Mouse (Mus musculus): ENCODE results near the gene Gm21969. TPM values are rescaled to one million over a fixed set of nuclear protein-coding genes. Genes with fewer than 3 reads are reported as not detected.
A peak's percentile ranks its signal among the peaks of the same experiment; 100 is the strongest.

Gene Gm21969
- polyA plus RNA-seq, 1 experiment: 0.01 TPM

DNA sequence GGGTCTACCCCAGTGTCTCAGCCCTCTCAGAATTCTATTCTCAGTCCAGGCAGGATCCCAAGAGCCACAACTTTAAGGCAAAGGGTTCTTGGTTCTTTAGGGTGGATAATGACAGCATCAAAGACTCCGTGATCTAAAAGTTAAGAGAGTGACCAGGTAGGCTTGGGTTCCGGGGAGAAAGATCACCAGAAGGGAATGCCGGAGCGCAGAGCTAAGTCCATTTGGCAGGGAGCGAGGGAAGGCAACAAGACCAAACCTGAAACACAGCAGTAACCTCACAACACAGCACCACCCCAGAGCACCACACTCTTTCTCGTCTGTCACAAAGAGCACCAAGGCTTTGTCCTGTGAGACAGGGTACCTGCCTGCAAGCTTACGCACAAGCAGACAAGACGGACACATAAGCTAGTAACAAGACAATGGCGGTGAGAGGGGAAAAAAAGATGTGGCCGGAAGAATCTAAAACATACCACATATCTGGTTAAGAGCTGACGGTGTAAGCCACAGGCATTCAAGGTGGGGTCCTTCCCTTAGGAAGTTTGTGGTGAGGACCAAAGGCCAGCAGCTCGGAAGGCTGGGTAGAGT is 30.0 kb upstream of the Gm21969 start:
- Histone ChIP-seq H3K36me3 (ENCODE audit: control insufficient read depth, insufficient read depth) (peaks cover 8% of the 10 kb centered on the region), H3K79me2 (ENCODE audit: control insufficient read depth, insufficient read depth) (peaks cover 36% of the 10 kb centered on the region), H3K27me3 (ENCODE audit: control insufficient read depth, insufficient read depth, insufficient read length) (no peaks in the 10 kb centered on the region), H3ac (ENCODE audit: control insufficient read depth, insufficient read length, low read depth) (no peak overlapping the region), H3K4me3 (ENCODE audit: insufficient read depth, poor library complexity, severe bottlenecking) (no peak overlapping the region), H3K79me3 (ENCODE audit: low read depth) (peaks cover 27% of the 10 kb centered on the region)
- TF ChIP-seq FOSL1 (IDR thresholded peaks at IDR 0.05; ENCODE audit: insufficient read depth, low read length, poor library complexity, severe bottlenecking): no peak
- TF ChIP-seq MYOD1 (IDR thresholded peaks at IDR 0.05; ENCODE audit: control insufficient read depth, insufficient read length, low read depth): no peak
- no peak for TF ChIP-seq CTCF (IDR thresholded peaks at IDR 0.05; ENCODE audit: control insufficient read depth, insufficient read depth, insufficient read length)
- TF ChIP-seq USF1 (IDR thresholded peaks at IDR 0.05; ENCODE audit: low read depth): no peak
- TF ChIP-seq MAX (IDR thresholded peaks at IDR 0.05): no peak
- no peak for TF ChIP-seq MYOG (IDR thresholded peaks at IDR 0.05; ENCODE audit: control insufficient read depth, extremely low read depth, insufficient read length)
- TF ChIP-seq CEBPB (IDR thresholded peaks at IDR 0.05; ENCODE audit: low read depth): no peak

DNA sequence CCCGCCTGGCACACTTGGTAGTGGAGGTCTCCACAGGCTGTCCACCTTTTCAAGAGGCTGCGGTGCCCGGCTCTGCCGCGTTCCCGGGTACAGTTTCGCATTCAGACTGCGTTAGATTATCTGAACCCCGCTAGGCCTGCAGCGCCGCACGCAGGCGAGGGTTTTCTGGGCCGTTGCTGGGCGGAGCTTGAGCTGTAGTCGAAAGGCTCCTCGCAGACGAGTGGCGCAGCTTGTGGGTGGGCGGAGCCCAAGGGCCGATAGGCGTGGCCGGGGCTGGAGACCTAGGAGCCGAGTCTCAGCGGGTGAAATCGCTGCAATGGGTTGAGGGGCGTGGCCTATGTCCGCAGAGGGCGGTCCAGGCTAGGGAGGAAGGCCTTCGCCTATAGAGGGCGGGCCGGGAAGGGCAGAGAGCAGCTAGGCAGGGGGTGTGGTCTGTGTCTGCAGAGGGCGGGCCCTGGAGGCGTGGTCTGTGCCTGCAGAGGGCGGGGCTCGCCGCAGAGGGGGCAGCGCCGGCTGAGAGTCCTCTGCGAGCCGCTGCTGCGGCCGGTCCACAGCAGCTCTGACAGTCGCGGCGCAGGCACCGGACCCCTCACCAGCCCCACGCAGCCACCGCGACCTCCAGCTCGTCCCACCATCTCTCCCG is 28.7 kb upstream of the Gm21969 start:
- peak overlapping the region; percentile 86 for H3ac ChIP-seq (ENCODE audit: control insufficient read depth, insufficient read length, low read depth)
- peaks cover 40% of the 10 kb centered on the region for H3K79me3 ChIP-seq (ENCODE audit: low read depth)
- H3K36me3 ChIP-seq (ENCODE audit: control insufficient read depth, insufficient read depth): peaks cover 8% of the 10 kb centered on the region
- H3K79me2 ChIP-seq (ENCODE audit: control insufficient read depth, insufficient read depth): peaks cover 48% of the 10 kb centered on the region
- TF ChIP-seq CTCF (IDR thresholded peaks at IDR 0.05; ENCODE audit: control insufficient read depth, insufficient read depth, insufficient read length) (peak; percentile 52), CEBPB (IDR thresholded peaks at IDR 0.05; ENCODE audit: low read depth) (no peak)
- H3K4me3 ChIP-seq (ENCODE audit: insufficient read depth, poor library complexity, severe bottlenecking): peak overlapping the region; percentile 78
- no peaks in the 10 kb centered on the region for H3K27me3 ChIP-seq (ENCODE audit: control insufficient read depth, insufficient read depth, insufficient read length)

DNA sequence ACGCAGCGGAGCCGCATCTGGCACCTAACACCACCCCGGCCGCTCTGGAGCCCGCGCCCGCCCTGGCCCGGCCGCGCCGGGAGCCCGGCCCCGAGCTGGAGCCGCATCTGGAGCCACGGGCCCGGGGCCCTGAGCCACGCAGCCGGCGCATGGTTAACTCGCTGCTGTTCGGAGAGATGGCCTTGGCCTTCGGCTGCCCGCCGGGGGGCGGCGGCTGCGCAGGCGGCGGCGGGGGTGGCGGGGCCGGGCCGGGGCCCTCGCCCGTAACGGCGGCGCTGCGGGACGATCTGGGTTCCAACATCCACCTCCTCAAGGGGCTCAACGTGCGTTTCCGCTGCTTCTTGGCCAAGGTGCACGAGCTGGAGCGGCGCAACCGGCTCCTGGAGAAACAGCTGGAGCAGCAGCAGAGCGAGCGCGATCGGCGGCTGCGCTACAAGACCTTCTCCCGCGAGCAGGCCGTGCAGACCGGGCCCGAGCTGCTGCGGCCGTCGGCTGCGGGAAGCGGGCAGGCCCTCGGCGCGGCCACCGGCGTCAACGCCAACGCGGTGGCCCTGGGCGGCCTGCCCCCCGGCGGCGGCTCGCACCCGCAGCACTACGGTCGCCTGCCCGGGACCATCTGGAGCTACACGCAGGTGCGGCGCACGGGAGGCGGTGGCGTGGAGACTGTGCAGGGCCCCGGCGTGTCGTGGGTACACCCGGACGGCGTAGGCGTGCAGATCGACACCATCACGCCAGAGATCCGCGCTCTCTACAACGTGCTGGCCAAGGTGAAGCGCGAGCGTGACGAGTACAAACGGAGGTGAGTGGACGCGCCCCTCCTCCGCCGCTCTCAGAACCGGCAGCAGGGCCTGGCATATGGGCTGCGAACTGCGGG is 27.9 kb upstream of the Gm21969 start:
- Histone ChIP-seq H3K79me2 (ENCODE audit: control insufficient read depth, insufficient read depth) (peaks cover 56% of the 10 kb centered on the region), H3ac (ENCODE audit: control insufficient read depth, insufficient read length, low read depth) (peak overlapping the region; percentile 86), H3K4me3 (ENCODE audit: insufficient read depth, poor library complexity, severe bottlenecking) (peak overlapping the region; percentile 78), H3K36me3 (ENCODE audit: control insufficient read depth, insufficient read depth) (peaks cover 8% of the 10 kb centered on the region), H3K79me3 (ENCODE audit: low read depth) (peaks cover 47% of the 10 kb centered on the region), H3K27me3 (ENCODE audit: control insufficient read depth, insufficient read depth, insufficient read length) (no peaks in the 10 kb centered on the region)
- TF ChIP-seq CEBPB (IDR thresholded peaks at IDR 0.05; ENCODE audit: low read depth): no peak
- no peak for TF ChIP-seq MYOG (IDR thresholded peaks at IDR 0.05; ENCODE audit: control insufficient read depth, extremely low read depth, insufficient read length)
- no peak for TF ChIP-seq MAX (IDR thresholded peaks at IDR 0.05)
- TF ChIP-seq USF1 (IDR thresholded peaks at IDR 0.05; ENCODE audit: low read depth): no peak
- TF ChIP-seq CTCF (IDR thresholded peaks at IDR 0.05; ENCODE audit: control insufficient read depth, insufficient read depth, insufficient read length): peak; percentile 43
- no peak for TF ChIP-seq FOSL1 (IDR thresholded peaks at IDR 0.05; ENCODE audit: insufficient read depth, low read length, poor library complexity, severe bottlenecking)

DNA sequence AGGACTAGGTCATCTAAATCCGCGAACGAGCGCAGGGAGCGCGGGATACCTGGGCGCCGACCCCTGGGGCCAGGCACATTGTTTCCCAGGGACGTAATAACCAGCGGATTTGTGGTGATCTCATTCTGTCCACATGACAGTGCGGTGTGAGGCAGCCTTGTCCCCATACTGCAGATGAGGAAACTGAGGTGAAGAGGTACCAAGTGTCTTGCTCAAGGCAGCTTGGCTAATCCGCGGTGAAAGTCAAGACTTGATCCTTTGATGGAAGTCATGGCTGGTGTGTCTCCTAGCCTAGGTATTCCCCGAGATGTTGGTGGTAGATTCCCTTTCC is 27.3 kb upstream of the Gm21969 start:
- peak; percentile 23 for TF ChIP-seq USF1 (IDR thresholded peaks at IDR 0.05; ENCODE audit: low read depth)
- no peak for TF ChIP-seq MYOD1 (IDR thresholded peaks at IDR 0.05; ENCODE audit: control insufficient read depth, insufficient read length, low read depth)
- Histone ChIP-seq H3K27me3 (ENCODE audit: control insufficient read depth, insufficient read depth, insufficient read length) (no peaks in the 10 kb centered on the region), H3ac (ENCODE audit: control insufficient read depth, insufficient read length, low read depth) (peak overlapping the region; percentile 86), H3K36me3 (ENCODE audit: control insufficient read depth, insufficient read depth) (peaks cover 8% of the 10 kb centered on the region), H3K4me3 (ENCODE audit: insufficient read depth, poor library complexity, severe bottlenecking) (peak overlapping the region; percentile 78), H3K79me3 (ENCODE audit: low read depth) (peaks cover 53% of the 10 kb centered on the region), H3K79me2 (ENCODE audit: control insufficient read depth, insufficient read depth) (peaks cover 62% of the 10 kb centered on the region)

DNA sequence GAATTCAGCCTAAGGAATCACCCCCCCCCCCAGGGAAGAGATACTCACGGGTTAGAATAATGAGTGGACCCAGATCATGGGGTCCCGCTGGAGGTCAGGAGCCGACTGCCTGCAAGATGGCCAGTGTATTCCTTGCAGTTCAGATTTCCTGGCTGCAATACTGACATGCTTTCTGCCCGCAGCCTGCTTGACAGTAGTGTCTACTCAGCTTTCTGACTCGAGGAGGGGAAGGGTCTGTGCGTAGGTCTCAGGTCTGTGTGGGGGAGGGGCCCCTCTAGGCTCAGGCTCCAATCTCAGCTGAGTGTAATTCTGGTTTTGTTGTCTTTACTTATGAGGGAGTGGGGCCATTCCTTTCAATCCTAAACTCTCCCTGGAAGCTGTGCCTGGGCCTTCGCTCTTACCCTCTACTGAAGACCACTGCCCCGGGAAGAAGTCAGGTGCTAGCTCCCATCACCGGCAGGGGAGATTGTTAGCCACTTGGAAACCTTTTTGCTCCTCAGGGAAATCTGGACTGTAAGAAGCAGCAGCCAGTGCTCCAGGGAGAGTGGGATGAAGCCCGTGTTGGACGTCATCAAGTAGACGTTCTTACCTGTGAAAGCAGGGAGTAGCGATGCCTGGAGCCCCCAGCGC is 26.6 kb upstream of the Gm21969 start:
- TF ChIP-seq USF1 (IDR thresholded peaks at IDR 0.05; ENCODE audit: low read depth) (no peak), MYOD1 (IDR thresholded peaks at IDR 0.05; ENCODE audit: control insufficient read depth, insufficient read length, low read depth) (no peak), MAX (IDR thresholded peaks at IDR 0.05) (no peak), CTCF (IDR thresholded peaks at IDR 0.05; ENCODE audit: control insufficient read depth, insufficient read depth, insufficient read length) (no peak), MYOG (IDR thresholded peaks at IDR 0.05; ENCODE audit: control insufficient read depth, extremely low read depth, insufficient read length) (no peak), CEBPB (IDR thresholded peaks at IDR 0.05; ENCODE audit: low read depth) (no peak), FOSL1 (IDR thresholded peaks at IDR 0.05; ENCODE audit: insufficient read depth, low read length, poor library complexity, severe bottlenecking) (no peak)
- Histone ChIP-seq H3K36me3 (ENCODE audit: control insufficient read depth, insufficient read depth) (peaks cover 8% of the 10 kb centered on the region), H3K4me3 (ENCODE audit: insufficient read depth, poor library complexity, severe bottlenecking) (peak overlapping the region; percentile 78), H3ac (ENCODE audit: control insufficient read depth, insufficient read length, low read depth) (peak overlapping the region; percentile 69), H3K79me3 (ENCODE audit: low read depth) (peaks cover 57% of the 10 kb centered on the region), H3K27me3 (ENCODE audit: control insufficient read depth, insufficient read depth, insufficient read length) (no peaks in the 10 kb centered on the region), H3K79me2 (ENCODE audit: control insufficient read depth, insufficient read depth) (peaks cover 69% of the 10 kb centered on the region)

Data from C2C12 (cell line).